Mouse (Mus musculus) left cerebral cortex, adult 9 months (tissue): ENCODE measurements around the gene Fam213a.

ENCODE experiments used
- DNase-seq, 2 experiments: peaks; one replicate each; pipeline ENCODE4 v3.0.0; 2022; ENCODE audit warnings: low spot score in 2 of 2

Gene Fam213a

GRCm38 (mm10) chr14:40963501-40964213, 49.9 kb downstream of the Fam213a start:
- DNase-seq: no peak

GRCm38 (mm10) chr14:40962365-40963290, 51.0 kb downstream of the Fam213a start:
- DNase-seq: no peak

- no peak for DNase-seq
Measured at GRCm38 (mm10) chr14:40960237-40960636, 53.4 kb downstream of the Fam213a start.

- DNase-seq: no peak
Measured at GRCm38 (mm10) chr14:40959586-40959985, 54.0 kb downstream of the Fam213a start.

GRCm38 (mm10) chr14:40958986-40959381, 54.6 kb downstream of the Fam213a start:
- no peak for DNase-seq

- peak in 1 of 2 experiments; percentile 80 for DNase-seq
Measured at GRCm38 (mm10) chr14:40958083-40958985, 55.3 kb downstream of the Fam213a start.

- no peak for DNase-seq
Measured at GRCm38 (mm10) chr14:40957607-40958006, 56.0 kb downstream of the Fam213a start.

- peak; percentile 83 to 84 for DNase-seq
Measured at GRCm38 (mm10) chr14:40956252-40957146, 57.1 kb downstream of the Fam213a start.

GRCm38 (mm10) chr14:40955596-40956251, 57.9 kb downstream of the Fam213a start:
- DNase-seq: peak; percentile 80 to 93

GRCm38 (mm10) chr14:40955146-40955545, 58.4 kb downstream of the Fam213a start:
- no peak for DNase-seq

- DNase-seq: peak in 1 of 2 experiments; percentile 54
Measured at GRCm38 (mm10) chr14:40953381-40953780, 60.2 kb downstream of the Fam213a start.

GRCm38 (mm10) chr14:40952715-40953114, 60.9 kb downstream of the Fam213a start:
- no peak for DNase-seq

GRCm38 (mm10) chr14:40952301-40952700, 61.3 kb downstream of the Fam213a start:
- DNase-seq: no peak

- no peak for DNase-seq
Measured at GRCm38 (mm10) chr14:40949730-40950614, 63.6 kb downstream of the Fam213a start.

- no peak for DNase-seq
Measured at GRCm38 (mm10) chr14:40949047-40949446, 64.5 kb downstream of the Fam213a start.

- no peak for DNase-seq
Measured at GRCm38 (mm10) chr14:40948522-40948921, 65.1 kb downstream of the Fam213a start.

- DNase-seq: no peak
Measured at GRCm38 (mm10) chr14:40947431-40948394, 65.9 kb downstream of the Fam213a start.

GRCm38 (mm10) chr14:40943802-40944201, 69.8 kb downstream of the Fam213a start:
- no peak for DNase-seq
